Mouse (Mus musculus): ENCODE data around the gene Kbtbd4. TPM values are rescaled to one million over a fixed set of nuclear protein-coding genes. Genes with fewer than 3 reads are reported as not detected.
A peak's percentile ranks its signal among the peaks of the same experiment; 100 is the strongest.
"Not testable (repeated sequence)": the region's sequence is repeated elsewhere in the genome, so short reads cannot be mapped to it uniquely, and the experiment has no call there.

Kbtbd4 gene
- polyA plus RNA-seq, 1 experiment from 2014 or later, result 27.4 TPM

DNA sequence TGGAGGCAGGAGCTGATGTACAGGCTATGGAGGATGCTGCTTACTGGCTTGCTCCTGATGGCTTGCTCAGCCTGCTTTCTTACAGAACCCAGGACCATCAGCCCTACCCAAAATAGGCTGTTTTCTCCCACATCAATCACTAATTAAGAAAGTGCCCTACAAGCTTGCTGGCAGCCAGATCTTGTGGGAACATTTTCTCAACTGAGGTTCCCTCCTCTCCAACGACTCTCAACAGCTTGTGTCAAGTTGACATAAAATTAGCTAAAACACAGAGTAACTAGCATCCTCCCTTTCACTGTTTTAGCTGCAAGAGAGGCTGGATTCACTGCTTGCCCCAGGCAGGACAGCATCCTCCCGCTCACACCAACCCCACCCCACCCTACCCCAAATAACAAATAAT lies 22.7 kb upstream of the Kbtbd4 start:
- H3K9ac ChIP-seq, result no peak overlapping the region
- no peak for ATAC-seq (ENCODE audit: insufficient read depth, low FRiP score, low read depth)
- H3K4me2 ChIP-seq, result no peak overlapping the region
- no peaks in the 10 kb centered on the region for H3K36me3 ChIP-seq
- peaks cover 6% of the 10 kb centered on the region; the same call in 1 of the 2 replicates for H3K4me1 ChIP-seq
- H3K27me3 ChIP-seq (replicated peaks), result peaks cover 22% of the 10 kb centered on the region
- H3K4me3 ChIP-seq (replicated peaks), result no peak overlapping the region
- no peak overlapping the region for H3K27ac ChIP-seq
- no peaks in the 10 kb centered on the region for H3K9me3 ChIP-seq
- 90% methylated on average over 2 of the region's 2 CpGs for WGBS

DNA sequence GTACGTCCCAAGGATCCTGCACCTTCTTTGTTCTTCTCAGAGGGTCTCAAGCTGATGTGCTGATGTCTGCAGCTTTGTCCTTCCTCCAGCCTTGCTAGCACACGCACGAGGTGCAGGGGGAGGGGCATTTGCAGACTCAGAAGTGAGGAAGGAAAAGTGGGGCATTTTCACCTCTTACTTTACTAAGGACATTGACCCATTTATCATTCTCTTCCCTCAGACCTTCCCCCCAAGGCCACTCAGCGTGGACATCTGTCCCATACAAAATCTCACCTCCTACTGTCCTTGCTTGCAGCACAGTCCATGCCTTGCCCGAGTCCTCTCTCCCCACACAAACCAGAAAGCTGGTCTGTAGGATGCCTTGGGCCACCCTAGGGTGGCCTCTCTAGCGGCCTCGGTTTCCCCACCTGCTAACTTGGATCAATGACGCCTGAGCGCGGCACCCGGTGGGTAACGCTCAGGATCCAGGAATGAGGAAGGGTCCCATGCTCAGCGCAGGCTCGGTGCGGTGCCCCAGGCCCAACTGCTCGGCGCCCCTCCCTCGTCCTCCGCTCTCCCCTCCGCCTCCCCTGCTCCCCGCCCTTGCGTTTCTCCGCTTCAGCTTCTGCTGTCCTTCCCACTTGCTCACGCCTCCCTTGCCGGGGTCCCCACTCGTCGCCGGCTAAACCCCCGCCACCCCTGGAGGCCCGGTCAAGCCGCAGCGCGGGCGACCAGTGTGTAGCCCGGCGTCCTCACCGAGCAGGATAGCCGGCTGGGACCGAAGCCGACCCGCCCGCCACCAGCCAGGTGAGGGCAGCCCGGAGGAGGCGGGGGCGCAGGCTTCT lies 19.1 kb upstream of the Kbtbd4 start, which contains the start of gene C1qtnf4:
C1qtnf4 (plus strand) TSS at position 643 of the 824 bp plus-strand sequence.
- Histone ChIP-seq H3K4me2 (peak within 1 kb of the TSS; percentile 94), H3K4me3 (replicated peaks) (peak within 1 kb of the TSS; percentile 52), H3K9me3 (no peaks in the 10 kb centered on the region), H3K27me3 (replicated peaks) (peaks cover 45% of the 10 kb centered on the region), H3K36me3 (no peaks in the 10 kb centered on the region), H3K27ac (no peak within 1 kb of the TSS), H3K4me1 (peaks cover 16% of the 10 kb centered on the region; the same call in 1 of the 2 replicates), H3K9ac (peak within 1 kb of the TSS; percentile 54)
- ATAC-seq (ENCODE audit: insufficient read depth, low FRiP score, low read depth), result 0 out of 2 replicates have a peak, but pooled peaks have one; percentile 33
- WGBS, result 2% methylated on average over 45 of the region's 45 CpGs

DNA sequence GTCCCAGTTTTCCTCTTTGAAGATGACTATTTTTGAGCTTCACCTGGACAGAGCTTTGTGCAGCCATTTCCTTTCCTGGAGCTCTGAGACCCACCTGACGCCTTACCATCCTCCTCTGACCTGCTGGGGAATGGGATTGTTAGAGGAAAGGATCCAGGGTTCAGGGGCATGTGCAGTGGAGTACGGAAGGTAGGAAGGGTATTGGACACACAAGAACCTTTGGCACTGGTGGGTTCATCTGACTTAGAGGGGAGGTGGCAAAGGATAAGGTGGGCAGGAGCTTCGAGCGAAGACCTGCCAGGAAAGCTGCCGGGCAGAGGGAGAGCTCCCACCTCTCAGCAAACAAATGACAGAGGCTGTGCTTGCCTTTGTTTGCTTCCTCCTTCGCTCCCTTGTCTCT lies 18.1 kb upstream of the Kbtbd4 start:
- peaks cover 46% of the 10 kb centered on the region for H3K27me3 ChIP-seq (replicated peaks)
- H3K9ac ChIP-seq, result no peak overlapping the region
- no peak for ATAC-seq (ENCODE audit: insufficient read depth, low FRiP score, low read depth)

DNA sequence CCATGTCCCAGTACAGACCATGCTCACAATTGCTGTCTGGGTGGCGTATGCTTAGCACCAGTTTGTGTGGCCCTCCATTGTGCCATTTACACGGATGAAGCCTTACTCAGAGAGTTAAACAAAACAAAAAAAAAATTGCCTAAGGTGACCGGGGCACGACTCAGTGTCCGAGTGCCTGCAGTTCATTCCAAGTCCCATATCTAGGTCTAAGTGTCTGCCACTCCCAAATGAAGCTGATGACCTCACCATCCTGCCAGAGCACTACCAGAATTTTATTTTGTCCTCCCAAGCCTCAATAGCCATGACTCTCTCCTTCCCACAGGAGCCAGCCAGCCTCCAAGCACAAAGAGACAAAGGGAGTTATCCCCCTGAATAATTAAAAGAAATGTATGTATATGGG lies 16.9 kb upstream of the Kbtbd4 start:
- peaks cover 16% of the 10 kb centered on the region; the same call in 1 of the 2 replicates for H3K4me1 ChIP-seq
- WGBS, result 66% methylated on average over 5 of the region's 5 CpGs
- no peak overlapping the region for H3K27ac ChIP-seq

More for the DNA sequence above, 18.1 kb upstream of the Kbtbd4 start:
- no peaks in the 10 kb centered on the region for H3K9me3 ChIP-seq
- peak overlapping the region; percentile 52; the same call in 1 of the 2 replicates for H3K4me3 ChIP-seq (replicated peaks)
- H3K4me2 ChIP-seq, result peak overlapping the region; percentile 94; the same call in 1 of the 2 replicates
- 27% methylated on average over 6 of the region's 6 CpGs for WGBS
- H3K36me3 ChIP-seq, result no peaks in the 10 kb centered on the region
- H3K4me1 ChIP-seq, result peaks cover 16% of the 10 kb centered on the region; the same call in 1 of the 2 replicates
- no peak overlapping the region for H3K27ac ChIP-seq

DNA sequence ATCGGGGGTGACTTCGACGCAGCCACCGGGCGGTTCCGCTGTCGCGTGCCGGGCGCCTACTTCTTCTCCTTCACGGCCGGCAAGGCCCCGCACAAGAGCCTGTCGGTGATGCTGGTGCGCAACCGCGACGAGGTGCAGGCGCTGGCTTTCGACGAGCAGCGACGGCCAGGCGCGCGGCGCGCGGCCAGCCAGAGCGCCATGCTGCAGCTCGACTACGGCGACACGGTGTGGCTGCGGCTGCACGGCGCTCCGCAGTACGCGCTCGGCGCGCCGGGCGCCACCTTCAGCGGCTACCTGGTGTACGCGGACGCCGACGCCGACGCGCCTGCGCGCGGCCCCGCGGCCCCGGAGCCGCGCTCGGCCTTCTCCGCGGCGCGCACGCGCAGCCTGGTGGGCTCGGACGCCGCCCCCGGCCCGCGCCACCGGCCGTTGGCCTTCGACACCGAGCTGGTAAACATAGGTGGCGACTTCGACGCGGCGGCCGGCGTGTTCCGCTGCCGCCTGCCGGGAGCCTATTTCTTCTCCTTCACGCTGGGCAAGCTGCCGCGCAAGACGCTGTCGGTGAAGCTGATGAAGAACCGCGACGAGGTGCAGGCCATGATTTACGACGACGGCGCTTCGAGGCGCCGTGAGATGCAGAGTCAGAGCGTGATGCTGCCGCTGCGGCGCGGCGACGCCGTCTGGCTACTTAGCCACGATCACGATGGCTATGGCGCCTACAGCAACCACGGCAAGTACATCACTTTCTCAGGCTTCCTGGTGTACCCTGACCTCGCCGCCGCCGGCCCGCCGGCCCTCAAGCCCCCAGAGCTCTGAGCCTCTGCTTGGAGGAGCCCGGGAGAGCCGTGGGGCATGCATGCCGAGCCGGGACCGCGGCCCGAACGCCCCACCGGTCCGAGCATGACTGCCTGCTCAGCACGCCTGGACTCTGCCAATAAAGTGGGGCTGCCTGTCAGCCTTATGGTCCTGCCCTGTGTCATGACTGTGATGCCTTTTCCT lies 14.7 kb upstream of the Kbtbd4 start:
- H3K36me3 ChIP-seq, result 0 out of 2 replicates have a peak, but pooled peaks cover 5% of the 10 kb centered on the region
- H3K9me3 ChIP-seq, result no peaks in the 10 kb centered on the region
- H3K4me1 ChIP-seq, result peaks cover 16% of the 10 kb centered on the region; the same call in 1 of the 2 replicates
- H3K27ac ChIP-seq, result no peak overlapping the region
- 4% methylated on average over 115 of the region's 133 CpGs for WGBS
- peak overlapping the region; percentile 73 for H3K4me2 ChIP-seq
- peaks cover 43% of the 10 kb centered on the region for H3K27me3 ChIP-seq (replicated peaks)
- peak; percentile 72 for ATAC-seq (ENCODE audit: insufficient read depth, low FRiP score, low read depth)
- H3K9ac ChIP-seq, result peak overlapping the region; percentile 33
- H3K4me3 ChIP-seq (replicated peaks), result peak overlapping the region; percentile 49

More for the DNA sequence above, 16.9 kb upstream of the Kbtbd4 start:
- Histone ChIP-seq H3K4me2 (no peak overlapping the region), H3K4me3 (replicated peaks) (no peak overlapping the region), H3K9ac (no peak overlapping the region), H3K36me3 (no peaks in the 10 kb centered on the region), H3K9me3 (no peaks in the 10 kb centered on the region), H3K27me3 (replicated peaks) (peaks cover 46% of the 10 kb centered on the region)
- no peak for ATAC-seq (ENCODE audit: insufficient read depth, low FRiP score, low read depth)

DNA sequence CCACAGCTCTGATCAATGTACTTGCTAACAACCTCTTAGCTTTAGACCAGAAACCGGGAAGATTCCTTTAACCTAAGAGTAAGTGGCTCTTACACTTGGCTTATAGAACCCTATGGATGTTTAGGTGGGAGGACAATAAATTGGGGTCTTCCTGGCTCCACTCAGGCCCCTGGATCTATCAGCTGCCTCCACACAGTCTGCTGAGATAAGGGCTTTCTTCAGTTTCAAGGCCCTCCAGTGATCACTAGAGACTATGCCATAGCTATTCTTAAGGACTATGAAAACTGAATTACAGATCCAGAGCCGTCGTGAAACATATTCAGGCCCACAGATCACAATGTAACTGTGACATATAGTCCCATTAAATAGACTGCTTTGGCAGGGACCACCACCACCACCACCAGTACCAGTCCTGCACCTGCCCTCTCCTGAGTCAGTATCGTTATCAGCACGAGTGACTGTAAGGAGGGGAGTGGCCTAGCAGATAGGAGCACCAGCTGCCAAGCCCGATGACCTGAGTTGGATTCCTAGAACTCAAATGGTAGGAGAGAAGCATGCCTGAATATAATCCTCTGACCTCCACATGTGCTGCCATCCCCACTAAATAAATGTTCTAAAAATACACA lies 10.8 kb upstream of the Kbtbd4 start:
- Histone ChIP-seq H3K4me2 (no peak overlapping the region), H3K9me3 (no peaks in the 10 kb centered on the region), H3K36me3 (peaks cover 29% of the 10 kb centered on the region), H3K9ac (no peak overlapping the region), H3K27me3 (replicated peaks) (peaks cover 8% of the 10 kb centered on the region), H3K27ac (no peak overlapping the region), H3K4me3 (replicated peaks) (no peak overlapping the region), H3K4me1 (peaks cover 11% of the 10 kb centered on the region; the same call in 1 of the 2 replicates)
- WGBS, result 73% methylated on average over 6 of the region's 6 CpGs
- ATAC-seq (ENCODE audit: insufficient read depth, low FRiP score, low read depth), result peak; percentile 68; the same call in 1 of the 2 replicates

DNA sequence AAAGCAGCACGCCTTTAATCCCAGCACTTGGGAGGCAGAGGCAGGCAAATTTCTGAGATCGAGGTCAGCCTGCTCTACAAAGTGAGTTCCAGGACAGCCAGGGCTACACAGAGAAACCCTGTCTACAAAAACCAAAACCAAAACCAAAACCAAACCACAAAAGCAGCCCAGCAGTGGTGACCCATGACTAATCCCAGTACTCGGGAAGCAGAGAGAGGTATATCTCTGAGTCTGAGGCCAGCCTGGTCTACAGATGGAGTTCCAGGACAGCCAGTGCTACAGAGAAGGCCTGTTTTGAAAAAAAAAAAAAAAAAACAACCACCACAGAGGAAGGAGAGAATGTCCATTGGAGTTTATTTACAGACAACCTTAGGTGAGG lies 10.3 kb upstream of the Kbtbd4 start:
- not testable (repeated sequence) for ATAC-seq (ENCODE audit: insufficient read depth, low FRiP score, low read depth)

DNA sequence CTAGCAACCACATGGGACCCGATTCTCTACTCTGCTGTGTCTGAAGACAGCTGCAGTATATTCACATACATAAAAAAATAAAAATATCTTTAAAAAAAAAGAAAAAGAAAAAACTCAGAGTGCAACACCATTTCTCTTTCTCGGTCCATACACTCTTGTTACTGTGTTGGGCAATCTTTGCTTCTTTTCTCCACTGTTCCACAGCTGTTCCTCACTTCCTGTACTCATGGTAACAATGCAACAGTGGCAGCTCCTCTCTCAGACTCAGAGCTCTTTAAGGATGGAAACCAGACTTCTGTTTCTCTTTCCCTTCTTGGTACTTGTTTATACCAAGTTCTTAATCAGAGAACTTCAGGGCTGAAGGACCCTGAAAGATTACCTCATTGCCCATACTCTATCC lies 1.1 kb upstream of the Kbtbd4 start:
- Histone ChIP-seq H3K4me1 (peaks cover 15% of the 10 kb centered on the region; the same call in 1 of the 2 replicates), H3K27me3 (replicated peaks) (no peaks in the 10 kb centered on the region), H3K9me3 (no peaks in the 10 kb centered on the region), H3K36me3 (peaks cover 10% of the 10 kb centered on the region), H3K9ac (peak overlapping the region; percentile 88; the same call in 1 of the 2 replicates), H3K4me3 (replicated peaks) (peak overlapping the region; percentile 97), H3K4me2 (peak overlapping the region; percentile 63), H3K27ac (no peak overlapping the region)
- WGBS, result 66% methylated on average over 2 of the region's 2 CpGs
- ATAC-seq (ENCODE audit: insufficient read depth, low FRiP score, low read depth), result no peak

More for the DNA sequence above, 10.3 kb upstream of the Kbtbd4 start:
- not testable (repeated sequence) for H3K27ac ChIP-seq; H3K27me3 ChIP-seq (replicated peaks); H3K9me3 ChIP-seq; H3K4me1 ChIP-seq; H3K4me2 ChIP-seq; H3K9ac ChIP-seq; H3K4me3 ChIP-seq (replicated peaks)
- peaks cover 29% of the 10 kb centered on the region for H3K36me3 ChIP-seq
- 87% methylated on average over 3 of the region's 3 CpGs for WGBS

DNA sequence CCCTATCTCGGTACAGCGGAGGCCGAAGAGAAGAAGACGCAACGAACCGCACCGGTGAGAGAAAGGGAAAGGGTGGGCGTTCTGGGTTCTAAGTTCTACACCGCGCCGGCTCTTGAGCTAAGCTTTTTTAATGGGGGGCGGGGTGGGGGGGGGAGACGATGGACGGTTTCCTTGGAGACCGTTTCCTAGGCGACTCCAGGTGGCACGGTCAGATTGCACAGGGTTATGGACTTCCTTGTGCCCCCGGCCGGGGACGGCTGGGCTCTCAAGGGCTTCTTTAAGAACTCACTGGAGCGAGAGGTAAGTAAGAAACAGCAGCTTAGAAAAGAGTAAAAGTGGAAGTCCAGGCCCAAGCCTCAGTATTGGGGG lies 300 bp downstream of the Kbtbd4 start:
- Histone ChIP-seq H3K27me3 (replicated peaks) (no peaks in the 10 kb centered on the region), H3K27ac (peak overlapping the region; percentile 94), H3K4me1 (peaks cover 15% of the 10 kb centered on the region; the same call in 1 of the 2 replicates), H3K36me3 (peaks cover 23% of the 10 kb centered on the region), H3K9me3 (no peaks in the 10 kb centered on the region), H3K9ac (peak overlapping the region; percentile 88), H3K4me3 (replicated peaks) (peak overlapping the region; percentile 97), H3K4me2 (peak overlapping the region; percentile 63)
- WGBS, result under 1% methylated on average over 21 of the region's 21 CpGs
- ATAC-seq (ENCODE audit: insufficient read depth, low FRiP score, low read depth), result peak; percentile 51; the same call in 1 of the 2 replicates

DNA sequence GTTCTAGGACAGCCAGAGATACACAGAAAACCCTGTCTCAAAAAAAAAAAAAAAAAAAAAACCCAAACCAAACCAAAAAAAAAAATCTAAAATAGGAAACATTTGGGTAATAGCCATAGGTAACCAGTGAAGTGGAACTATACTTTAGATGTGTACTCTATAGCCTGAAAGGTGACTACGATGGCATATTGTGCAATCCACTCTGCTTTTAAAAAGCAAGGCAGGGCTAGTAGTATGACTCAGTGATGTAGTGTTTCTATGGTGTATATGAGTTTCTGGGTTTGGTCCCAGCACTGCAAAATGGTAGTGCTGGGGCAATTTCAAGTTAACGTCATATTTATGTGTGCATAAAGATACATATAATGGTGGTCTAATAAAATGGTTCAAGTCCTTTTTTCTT lies 2.2 kb downstream of the Kbtbd4 start:
- Histone ChIP-seq H3K4me3 (replicated peaks) (no peak overlapping the region), H3K9me3 (no peaks in the 10 kb centered on the region), H3K9ac (no peak overlapping the region), H3K27me3 (replicated peaks) (no peaks in the 10 kb centered on the region), H3K27ac (no peak overlapping the region), H3K4me2 (no peak overlapping the region), H3K36me3 (peaks cover 32% of the 10 kb centered on the region), H3K4me1 (peaks cover 15% of the 10 kb centered on the region; the same call in 1 of the 2 replicates)
- WGBS, result 89% methylated on average over 2 of the region's 2 CpGs
- no peak for ATAC-seq (ENCODE audit: insufficient read depth, low FRiP score, low read depth)

DNA sequence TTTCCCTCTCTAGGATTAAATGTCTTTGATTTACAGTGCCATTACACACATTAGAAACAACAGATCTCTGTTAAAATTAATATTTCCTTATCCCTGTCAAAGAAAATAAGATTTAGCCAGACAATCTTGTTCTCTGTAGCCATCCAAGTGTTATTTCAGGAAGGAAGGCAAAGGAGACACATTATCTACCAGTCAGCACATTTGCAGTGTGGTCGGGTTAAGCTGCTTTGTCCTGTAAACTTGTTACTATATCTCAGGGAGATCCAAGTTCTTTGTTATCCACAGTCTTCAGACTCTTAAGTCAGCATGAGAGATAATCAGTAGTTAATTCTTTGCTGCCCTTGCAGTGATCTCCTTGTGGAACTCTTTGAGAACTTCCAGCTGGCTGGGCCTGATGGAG lies 6.3 kb downstream of the Kbtbd4 start:
- Histone ChIP-seq H3K9ac (no peak overlapping the region), H3K27ac (no peak overlapping the region), H3K4me2 (no peak overlapping the region), H3K36me3 (peaks cover 40% of the 10 kb centered on the region), H3K27me3 (replicated peaks) (no peaks in the 10 kb centered on the region), H3K4me1 (peaks cover 4% of the 10 kb centered on the region; the same call in 1 of the 2 replicates), H3K9me3 (no peaks in the 10 kb centered on the region), H3K4me3 (replicated peaks) (no peak overlapping the region)
- ATAC-seq (ENCODE audit: insufficient read depth, low FRiP score, low read depth), result no peak
- 60% methylated on average over 1 of the region's 1 CpGs for WGBS

All from stomach, embryonic 15.5 days (tissue).